Mouse (Mus musculus) midbrain, embryonic 12.5 days (tissue): Measurements from ENCODE around the gene Npb. TPM values are rescaled to one million over a fixed set of nuclear protein-coding genes. Genes with fewer than 3 reads are reported as not detected.

Experiments
- ATAC-seq: fragments of 200-750 bp; cut with Nextera tagmentation; 2 replicates; pipeline ENCODE4 v1.8.0; 2017; ENCODE audit warnings: low read depth, moderate TSS enrichment, moderate library complexity; ENCODE audit not compliant: low FRiP score
- H3K27ac ChIP-seq: fragments of 300-500 bp; sonication (generic); replicated peaks from 2 replicates; pipeline ENCODE4 v1.5.1; 2016; ENCODE audit warnings: mild to moderate bottlenecking
- H3K27me3 ChIP-seq: fragments of 300-500 bp; sonication (generic); 2 replicates; pipeline ENCODE4 v1.6.1; 2016; ENCODE audit warnings: mild to moderate bottlenecking
- H3K36me3 ChIP-seq: fragments of 300-500 bp; sonication (generic); 2 replicates; pipeline ENCODE4 v1.6.1; 2016
- H3K4me1 ChIP-seq: fragments of 300-500 bp; sonication (generic); 2 replicates; pipeline ENCODE4 v1.6.1; 2016
- H3K4me2 ChIP-seq: fragments of 300-500 bp; sonication (generic); replicated peaks from 2 replicates; pipeline ENCODE4 v1.6.1; 2016; ENCODE audit warnings: mild to moderate bottlenecking, moderate library complexity
- H3K4me3 ChIP-seq: fragments of 300-500 bp; sonication (generic); 2 replicates; pipeline ENCODE4 v1.5.1; 2016; ENCODE audit warnings: mild to moderate bottlenecking
- H3K9ac ChIP-seq: fragments of 300-500 bp; sonication (generic); replicated peaks from 2 replicates; pipeline ENCODE4 v1.6.1; 2016; ENCODE audit warnings: mild to moderate bottlenecking, moderate library complexity
- H3K9me3 ChIP-seq: fragments of 300-500 bp; sonication (generic); 2 replicates; pipeline ENCODE4 v1.6.1; 2016; ENCODE audit warnings: mild to moderate bottlenecking
- WGBS: fragments of 180-500 bp; shearing (Covaris S2); methylation state at CpG from one replicate; pipeline ENCODE4 v1.1.7; 2016; 5-methylcytosine and 5-hydroxymethylcytosine counted together
- polyA plus RNA-seq: library from polyadenylated mRNA; unstranded; fragments of >200 nt; fragmentation: Nextera tagmentation; extraction: Ambion mirVana; gene quantifications from 2 replicates; pipeline ENCODE4 v1.2.1, GENCODE M21; 2016

The Npb gene
- polyA plus RNA-seq, 1 experiment from 2014 or later: 0.98 TPM

- Histone ChIP-seq H3K36me3 (peaks cover 53% of the 10 kb centered on the region), H3K9ac (no peak overlapping the region), H3K4me1 (peaks cover 26% of the 10 kb centered on the region), H3K27me3 (no peaks in the 10 kb centered on the region), H3K9me3 (no peaks in the 10 kb centered on the region), H3K4me3 (0 out of 2 replicates have a peak overlapping the region, but pooled peaks have one; percentile 1), H3K4me2 (no peak overlapping the region), H3K27ac (peak overlapping the region; percentile 77)
- WGBS: 92% methylated on average over 25 of the region's 25 CpGs
- ATAC-seq: no peak
Measured at GRCm38 (mm10) chr11:120618619-120619535, 10.6 kb downstream of the Npb start.

DNA sequence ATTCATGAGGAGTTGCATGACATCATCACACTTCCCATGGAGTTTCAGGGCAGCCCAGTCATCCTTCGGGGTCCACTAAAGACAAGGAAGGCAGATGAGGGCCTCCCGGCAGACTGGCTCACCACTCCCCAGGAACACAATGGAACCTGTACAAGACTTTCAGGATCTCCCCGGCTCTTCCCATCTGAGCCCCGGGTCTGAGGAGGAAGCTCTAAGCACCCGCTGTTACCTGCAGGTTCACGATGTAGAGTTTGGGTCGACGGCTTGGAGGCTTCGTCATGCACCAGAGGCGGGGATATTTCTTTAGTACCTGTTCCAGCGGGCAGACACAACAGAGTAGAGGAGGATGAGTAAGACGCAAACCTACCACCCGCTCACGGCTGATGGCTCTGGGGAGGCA lies 11.9 kb downstream of the Npb start:
- no peak overlapping the region for H3K4me2 ChIP-seq
- no peak overlapping the region for H3K9ac ChIP-seq
- H3K36me3 ChIP-seq: peaks cover 45% of the 10 kb centered on the region
- 94% methylated on average over 14 of the region's 14 CpGs for WGBS
- ATAC-seq: no peak
- no peaks in the 10 kb centered on the region for H3K9me3 ChIP-seq
- H3K4me1 ChIP-seq: peaks cover 30% of the 10 kb centered on the region
- no peak overlapping the region for H3K27ac ChIP-seq
- no peaks in the 10 kb centered on the region for H3K27me3 ChIP-seq
- H3K4me3 ChIP-seq: no peak overlapping the region

DNA sequence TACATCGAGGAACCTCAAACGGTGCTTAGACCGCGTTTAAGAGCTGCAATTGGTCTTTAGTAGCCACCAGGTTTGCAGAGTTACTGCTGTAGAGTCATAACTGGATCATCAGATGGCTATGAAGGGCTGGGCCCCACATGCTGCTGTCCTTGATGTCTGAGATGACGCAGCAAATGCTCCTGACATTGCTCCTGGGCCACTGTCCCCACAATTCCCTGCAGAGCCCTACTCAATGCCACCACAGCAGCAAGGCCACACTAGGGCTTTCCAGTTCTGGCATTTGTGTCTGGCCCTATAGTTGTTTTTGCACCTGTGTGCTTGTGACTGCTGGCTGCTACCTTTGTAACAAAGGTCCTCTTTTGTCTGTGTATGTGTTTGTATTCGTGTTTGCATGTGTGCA lies 14.5 kb downstream of the Npb start:
- Histone ChIP-seq H3K36me3 (peaks cover 49% of the 10 kb centered on the region), H3K9ac (no peak overlapping the region), H3K27me3 (no peaks in the 10 kb centered on the region), H3K27ac (no peak overlapping the region), H3K4me3 (no peak overlapping the region), H3K4me2 (no peak overlapping the region), H3K9me3 (no peaks in the 10 kb centered on the region), H3K4me1 (peaks cover 20% of the 10 kb centered on the region)
- no peak for ATAC-seq
- WGBS: 91% methylated on average over 6 of the region's 6 CpGs

DNA sequence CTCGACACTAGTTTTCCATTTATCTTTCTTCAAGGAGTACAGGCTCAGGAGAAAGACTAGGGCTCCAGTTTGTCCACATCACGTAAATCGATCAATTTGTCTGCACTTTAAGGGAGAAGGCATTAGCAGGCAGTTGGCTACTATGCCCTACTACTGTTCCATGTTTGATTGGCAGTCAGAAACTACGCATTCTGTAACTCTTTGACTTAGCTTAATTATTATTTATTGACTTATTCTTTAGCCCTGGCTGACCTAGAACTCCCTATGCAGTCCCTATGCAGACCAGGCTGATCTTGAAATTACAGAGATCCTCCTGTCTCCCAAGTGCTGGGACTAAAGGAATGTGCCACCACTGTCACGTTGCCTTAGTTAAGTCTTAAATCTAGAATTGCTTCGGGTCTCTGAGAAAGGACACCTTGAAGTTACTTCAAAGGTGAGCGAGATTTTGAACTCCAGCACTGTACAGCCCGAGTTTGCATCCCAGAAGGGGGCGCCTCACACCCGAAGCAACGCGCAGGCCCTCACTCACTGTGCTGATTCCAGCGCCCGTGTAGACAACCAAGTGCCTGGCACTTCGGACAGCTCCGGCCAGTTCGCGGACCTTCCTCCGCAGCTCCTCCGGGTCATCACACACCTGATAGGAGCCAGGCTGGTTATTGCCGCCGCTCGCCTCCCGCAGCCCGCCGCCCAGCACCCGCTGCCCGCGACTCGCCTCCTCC lies 15.8 kb downstream of the Npb start:
- Histone ChIP-seq H3K9me3 (no peaks in the 10 kb centered on the region), H3K4me2 (peak overlapping the region; percentile 100), H3K27ac (peak overlapping the region; percentile 78), H3K4me3 (peak overlapping the region; percentile 99), H3K4me1 (peaks cover 20% of the 10 kb centered on the region), H3K36me3 (peaks cover 44% of the 10 kb centered on the region), H3K27me3 (no peaks in the 10 kb centered on the region), H3K9ac (peak overlapping the region; percentile 84)
- peak; percentile 42; the same call in 1 of the 2 replicates for ATAC-seq
- WGBS: 13% methylated on average over 30 of the region's 30 CpGs

GRCm38 (mm10) chr11:120624680-120625111 lies 16.4 kb downstream of the Npb start:
- no peaks in the 10 kb centered on the region for H3K27me3 ChIP-seq
- under 1% methylated on average over 52 of the region's 53 CpGs for WGBS
- H3K4me2 ChIP-seq: peak overlapping the region; percentile 100
- peak overlapping the region; percentile 99 for H3K4me3 ChIP-seq
- H3K27ac ChIP-seq: peak overlapping the region; percentile 78
- peak overlapping the region; percentile 84 for H3K9ac ChIP-seq
- H3K9me3 ChIP-seq: no peaks in the 10 kb centered on the region
- H3K4me1 ChIP-seq: peaks cover 25% of the 10 kb centered on the region
- H3K36me3 ChIP-seq: peaks cover 46% of the 10 kb centered on the region
- peak; percentile 81 for ATAC-seq

GRCm38 (mm10) chr11:120625152-120625775 lies 17.0 kb downstream of the Npb start, which contains the start of gene Sirt7:
Gene Sirt7, minus strand, starts transcription at chr11:120625240.
- peak; percentile 68 for ATAC-seq
- no peaks in the 10 kb centered on the region for H3K9me3 ChIP-seq
- peaks cover 40% of the 10 kb centered on the region for H3K36me3 ChIP-seq

DNA sequence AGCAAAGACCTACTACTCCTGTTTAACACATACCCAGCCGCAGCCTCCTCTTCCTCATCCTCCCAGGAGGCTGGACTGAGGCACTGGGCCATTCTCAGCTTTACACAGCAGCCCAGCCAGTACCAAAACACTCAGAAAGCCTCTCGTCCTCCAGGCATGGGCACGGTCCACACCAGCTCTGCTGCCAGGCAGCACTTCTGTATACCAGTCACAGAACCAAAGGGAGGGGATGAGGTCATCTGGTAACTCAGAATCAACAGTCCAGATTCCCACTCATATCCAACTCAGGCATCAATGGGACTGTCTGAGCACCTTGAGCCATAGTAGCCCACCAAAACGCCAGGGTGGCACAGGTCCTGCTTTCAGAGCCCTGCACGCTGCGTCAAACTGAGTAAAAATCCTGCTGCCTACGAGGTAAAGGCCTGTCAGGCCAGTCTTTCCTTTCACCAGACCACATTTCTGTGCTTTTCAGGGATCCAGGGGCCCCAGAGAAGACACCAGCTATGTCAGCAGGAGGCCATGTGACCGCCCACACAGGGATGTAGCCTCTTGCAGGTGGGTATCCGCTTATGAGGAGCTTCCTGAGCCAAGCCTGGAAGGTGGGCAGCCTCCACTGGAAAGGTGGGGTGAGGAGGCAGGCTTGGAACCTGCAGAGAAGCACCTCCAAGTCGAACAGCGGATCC lies 18.6 kb downstream of the Npb start:
- ATAC-seq: no peak
- peaks cover 25% of the 10 kb centered on the region for H3K36me3 ChIP-seq
- H3K4me1 ChIP-seq: peaks cover 47% of the 10 kb centered on the region
- no peak overlapping the region for H3K9ac ChIP-seq
- H3K27ac ChIP-seq: no peak overlapping the region
- 94% methylated on average over 11 of the region's 11 CpGs for WGBS
- no peak overlapping the region for H3K4me3 ChIP-seq
- H3K9me3 ChIP-seq: no peaks in the 10 kb centered on the region
- H3K27me3 ChIP-seq: no peaks in the 10 kb centered on the region
- H3K4me2 ChIP-seq: no peak overlapping the region

More at GRCm38 (mm10) chr11:120625152-120625775, 17.0 kb downstream of the Npb start, which contains the start of gene Sirt7:
- Histone ChIP-seq H3K4me3 (peak within 1 kb of the TSS; percentile 99), H3K27ac (peak within 1 kb of the TSS; percentile 78), H3K27me3 (no peaks in the 10 kb centered on the region), H3K4me1 (peaks cover 30% of the 10 kb centered on the region), H3K4me2 (peak within 1 kb of the TSS; percentile 100), H3K9ac (peak within 1 kb of the TSS; percentile 84)
- 27% methylated on average over 5 of the region's 5 CpGs for WGBS

DNA sequence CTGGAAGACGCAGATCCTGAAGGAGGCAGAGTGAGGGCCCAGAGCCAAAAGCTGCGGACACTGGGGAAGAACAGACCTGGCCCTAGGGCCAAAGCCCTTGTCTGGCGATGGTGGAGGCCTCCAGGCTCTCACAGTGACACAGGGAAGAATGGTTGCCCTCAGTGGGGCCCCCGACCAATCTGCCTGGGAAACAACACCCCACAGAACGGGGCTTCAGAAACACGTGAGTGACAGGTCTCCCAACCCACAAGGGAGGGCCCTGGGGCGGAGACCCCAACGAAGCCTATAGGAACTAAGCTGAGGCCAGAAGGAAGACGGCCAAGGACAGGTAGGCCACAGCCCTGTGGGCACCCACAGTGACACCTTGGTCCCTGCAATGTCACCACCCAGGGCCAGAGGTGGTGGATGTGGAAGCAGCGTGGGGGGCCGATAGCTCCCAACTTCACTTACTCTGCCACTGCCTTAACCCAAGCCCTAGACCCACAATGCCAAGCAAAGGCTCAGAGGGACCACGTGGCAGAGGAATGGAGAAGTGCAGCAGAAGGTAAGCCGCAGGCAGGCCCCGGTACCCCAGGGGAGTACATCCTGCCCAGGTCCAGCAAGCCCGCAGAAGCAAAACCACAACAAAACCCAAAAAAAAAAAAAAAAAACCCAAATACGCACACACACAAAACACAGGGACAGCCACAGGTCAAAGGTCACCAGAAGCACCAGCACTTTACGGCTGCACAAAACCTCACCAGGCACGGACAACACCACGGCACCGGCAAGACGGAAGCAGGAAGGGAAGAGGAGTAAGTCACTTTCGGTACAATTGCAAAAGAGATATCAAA lies 19.4 kb downstream of the Npb start:
- H3K4me3 ChIP-seq: no peak overlapping the region
- peaks cover 20% of the 10 kb centered on the region for H3K36me3 ChIP-seq
- H3K4me2 ChIP-seq: no peak overlapping the region
- no peaks in the 10 kb centered on the region for H3K9me3 ChIP-seq
- no peak overlapping the region for H3K9ac ChIP-seq
- WGBS: 85% methylated on average over 22 of the region's 22 CpGs
- H3K4me1 ChIP-seq: peaks cover 54% of the 10 kb centered on the region
- no peak overlapping the region for H3K27ac ChIP-seq
- no peaks in the 10 kb centered on the region for H3K27me3 ChIP-seq
- ATAC-seq: no peak

GRCm38 (mm10) chr11:120628601-120629340 lies 20.5 kb downstream of the Npb start:
- WGBS: 95% methylated on average over 23 of the region's 23 CpGs
- H3K36me3 ChIP-seq: peaks cover 20% of the 10 kb centered on the region
- no peak overlapping the region for H3K4me2 ChIP-seq
- ATAC-seq: no peak
- H3K9ac ChIP-seq: no peak overlapping the region
- H3K9me3 ChIP-seq: no peaks in the 10 kb centered on the region
- H3K27me3 ChIP-seq: no peaks in the 10 kb centered on the region
- H3K4me3 ChIP-seq: no peak overlapping the region
- peaks cover 49% of the 10 kb centered on the region for H3K4me1 ChIP-seq
- no peak overlapping the region for H3K27ac ChIP-seq

- no peak overlapping the region for H3K4me2 ChIP-seq
- no peak for ATAC-seq
- H3K27ac ChIP-seq: no peak overlapping the region
- 79% methylated on average over 23 of the region's 23 CpGs for WGBS
- H3K9me3 ChIP-seq: no peaks in the 10 kb centered on the region
- H3K27me3 ChIP-seq: no peaks in the 10 kb centered on the region
- H3K9ac ChIP-seq: peak overlapping the region; percentile 46
- peaks cover 43% of the 10 kb centered on the region for H3K4me1 ChIP-seq
- H3K4me3 ChIP-seq: 0 out of 2 replicates have a peak overlapping the region, but pooled peaks have one; percentile 4
- H3K36me3 ChIP-seq: peaks cover 20% of the 10 kb centered on the region
Measured at GRCm38 (mm10) chr11:120629341-120629730, 21.1 kb downstream of the Npb start.
